Mouse (Mus musculus) bone marrow macrophage, adult 2 months (primary cell): Measurements from ENCODE around the gene Ppp1r12a.

Source experiments
- CTCF ChIP-seq: IDR thresholded peaks from 2 replicates; pipeline ENCODE4 v1.5.1; 2012; ENCODE audit warnings: low read depth, mild to moderate bottlenecking, low read length, moderate library complexity
- POLR2A ChIP-seq: IDR thresholded peaks from 2 replicates; pipeline ENCODE4 v1.6.1; 2012; ENCODE audit warnings: mild to moderate bottlenecking, low read depth, low read length, borderline replicate concordance

- TF ChIP-seq CTCF (no peak), POLR2A (no peak)
These were observed 21.3 kb upstream of the Ppp1r12a start for GRCm38 (mm10) chr10:108140742-108141141.
